Mouse (Mus musculus): ENCODE data around the gene Nav3. TPM values are rescaled to one million over a fixed set of nuclear protein-coding genes. Genes with fewer than 3 reads are reported as not detected.

Nav3 gene
- polyA plus RNA-seq, 1 experiment from 2014 or later, result 3.3 TPM

DNA sequence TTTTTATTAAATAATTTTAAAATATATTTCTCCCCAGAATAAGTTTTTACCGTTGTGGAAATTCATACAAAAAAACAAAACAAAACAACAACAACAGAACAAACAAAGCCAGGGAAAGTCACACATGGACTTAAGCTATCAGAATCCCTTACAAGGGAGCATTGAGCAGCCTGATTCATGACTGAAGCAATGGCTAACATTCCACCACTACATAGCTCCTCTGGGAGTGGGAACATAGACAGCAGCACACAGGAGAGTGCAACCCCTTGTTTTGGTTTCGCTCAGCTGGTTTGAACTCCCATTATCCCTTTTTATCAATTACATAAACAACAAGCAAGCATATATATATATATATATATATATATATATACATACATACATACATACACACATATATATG lies 589.9 kb downstream of the Nav3 start:
- no peaks in the 10 kb centered on the region for H3K4me1 ChIP-seq (ENCODE audit: control insufficient read depth, insufficient read depth, low read length)
- H3K36me3 ChIP-seq (ENCODE audit: control insufficient read depth, insufficient read depth, low read length), result no peaks in the 10 kb centered on the region
- WGBS, result 89% methylated on average over 2 of the region's 2 CpGs
- ATAC-seq (ENCODE audit: insufficient number of reproducible peaks, insufficient read depth, low FRiP score, low read depth), result no peak
- H3K27ac ChIP-seq (ENCODE audit: low read length), result no peak overlapping the region
- H3K4me3 ChIP-seq (ENCODE audit: low read depth, low read length), result no peak overlapping the region
- no peak overlapping the region for H3K9ac ChIP-seq (replicated peaks; ENCODE audit: low read depth, low read length)
- H3K27me3 ChIP-seq (ENCODE audit: control insufficient read depth, insufficient read depth, low read length), result no peaks in the 10 kb centered on the region
- H3K4me2 ChIP-seq (replicated peaks; ENCODE audit: low read depth, low read length), result no peak overlapping the region
- H3K9me3 ChIP-seq (ENCODE audit: control insufficient read depth, low read depth, low read length), result no peaks in the 10 kb centered on the region

GRCm38 (mm10) chr10:109865391-109865790 lies 590.6 kb downstream of the Nav3 start:
- Histone ChIP-seq H3K27me3 (ENCODE audit: control insufficient read depth, insufficient read depth, low read length) (no peaks in the 10 kb centered on the region), H3K4me2 (replicated peaks; ENCODE audit: low read depth, low read length) (no peak overlapping the region), H3K36me3 (ENCODE audit: control insufficient read depth, insufficient read depth, low read length) (no peaks in the 10 kb centered on the region), H3K27ac (ENCODE audit: low read length) (no peak overlapping the region), H3K9ac (replicated peaks; ENCODE audit: low read depth, low read length) (no peak overlapping the region), H3K9me3 (ENCODE audit: control insufficient read depth, low read depth, low read length) (no peaks in the 10 kb centered on the region), H3K4me1 (ENCODE audit: control insufficient read depth, insufficient read depth, low read length) (no peaks in the 10 kb centered on the region), H3K4me3 (ENCODE audit: low read depth, low read length) (no peak overlapping the region)
- WGBS, result 48% methylated on average over 2 of the region's 2 CpGs
- ATAC-seq (ENCODE audit: insufficient number of reproducible peaks, insufficient read depth, low FRiP score, low read depth), result no peak

GRCm38 (mm10) chr10:109864708-109865107 lies 591.3 kb downstream of the Nav3 start:
- no peak overlapping the region for H3K27ac ChIP-seq (ENCODE audit: low read length)
- H3K36me3 ChIP-seq (ENCODE audit: control insufficient read depth, insufficient read depth, low read length), result no peaks in the 10 kb centered on the region
- H3K4me2 ChIP-seq (replicated peaks; ENCODE audit: low read depth, low read length), result no peak overlapping the region
- H3K9me3 ChIP-seq (ENCODE audit: control insufficient read depth, low read depth, low read length), result no peaks in the 10 kb centered on the region
- no peak overlapping the region for H3K9ac ChIP-seq (replicated peaks; ENCODE audit: low read depth, low read length)
- no peak for ATAC-seq (ENCODE audit: insufficient number of reproducible peaks, insufficient read depth, low FRiP score, low read depth)
- H3K4me3 ChIP-seq (ENCODE audit: low read depth, low read length), result no peak overlapping the region
- H3K27me3 ChIP-seq (ENCODE audit: control insufficient read depth, insufficient read depth, low read length), result no peaks in the 10 kb centered on the region
- WGBS, result 22% methylated on average over 4 of the region's 4 CpGs
- H3K4me1 ChIP-seq (ENCODE audit: control insufficient read depth, insufficient read depth, low read length), result no peaks in the 10 kb centered on the region

DNA sequence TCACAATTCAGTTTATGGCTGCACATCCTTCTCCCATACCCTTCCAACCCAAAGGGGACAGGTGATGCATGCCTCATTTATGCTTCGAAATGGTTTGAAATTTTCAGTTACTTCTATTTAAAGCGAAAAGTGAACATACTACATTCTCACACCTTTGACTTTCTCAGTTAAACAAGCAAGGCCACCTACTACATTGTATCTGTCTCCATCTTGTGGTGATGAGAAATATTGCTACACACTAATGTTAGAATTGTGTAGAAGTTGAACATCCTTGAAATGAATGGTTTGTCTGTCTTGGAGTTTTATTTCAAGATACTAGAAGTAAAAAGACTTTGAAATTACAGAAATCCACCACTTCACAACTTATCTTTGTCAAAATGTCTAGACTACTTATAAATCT lies 594.7 kb downstream of the Nav3 start:
- 54% methylated on average over 2 of the region's 2 CpGs for WGBS

DNA sequence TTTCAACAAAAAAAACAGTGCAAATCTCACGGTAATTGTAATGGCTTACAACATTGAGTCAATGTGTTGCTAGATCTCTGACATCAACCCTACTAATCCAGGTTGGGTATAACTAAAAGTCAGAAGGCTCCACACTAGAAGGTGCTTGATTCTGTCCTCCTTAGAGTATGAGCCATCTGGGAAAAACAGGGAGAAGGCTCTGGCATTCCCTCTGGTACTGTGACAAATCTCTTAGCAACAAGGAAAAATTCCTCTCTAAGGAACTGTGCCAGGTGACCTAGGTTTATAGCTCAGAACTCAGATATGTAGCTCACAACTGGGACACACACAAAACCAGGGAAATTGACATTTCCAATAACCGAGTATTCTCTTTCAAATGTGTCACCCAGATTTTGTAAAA lies 597.4 kb downstream of the Nav3 start:
- no peak overlapping the region for H3K4me3 ChIP-seq (ENCODE audit: low read depth, low read length)
- no peaks in the 10 kb centered on the region for H3K36me3 ChIP-seq (ENCODE audit: control insufficient read depth, insufficient read depth, low read length)
- no peaks in the 10 kb centered on the region for H3K9me3 ChIP-seq (ENCODE audit: control insufficient read depth, low read depth, low read length)
- no peak overlapping the region for H3K9ac ChIP-seq (replicated peaks; ENCODE audit: low read depth, low read length)
- ATAC-seq (ENCODE audit: insufficient number of reproducible peaks, insufficient read depth, low FRiP score, low read depth), result no peak
- H3K27ac ChIP-seq (ENCODE audit: low read length), result no peak overlapping the region
- H3K27me3 ChIP-seq (ENCODE audit: control insufficient read depth, insufficient read depth, low read length), result no peaks in the 10 kb centered on the region
- H3K4me1 ChIP-seq (ENCODE audit: control insufficient read depth, insufficient read depth, low read length), result no peaks in the 10 kb centered on the region
- H3K4me2 ChIP-seq (replicated peaks; ENCODE audit: low read depth, low read length), result no peak overlapping the region
- WGBS, result 79% methylated on average over 2 of the region's 2 CpGs

More for the DNA sequence above, 594.7 kb downstream of the Nav3 start:
- no peaks in the 10 kb centered on the region for H3K9me3 ChIP-seq (ENCODE audit: control insufficient read depth, low read depth, low read length)
- no peak overlapping the region for H3K4me2 ChIP-seq (replicated peaks; ENCODE audit: low read depth, low read length)
- no peak for ATAC-seq (ENCODE audit: insufficient number of reproducible peaks, insufficient read depth, low FRiP score, low read depth)
- no peaks in the 10 kb centered on the region for H3K4me1 ChIP-seq (ENCODE audit: control insufficient read depth, insufficient read depth, low read length)
- H3K4me3 ChIP-seq (ENCODE audit: low read depth, low read length), result no peak overlapping the region
- no peaks in the 10 kb centered on the region for H3K27me3 ChIP-seq (ENCODE audit: control insufficient read depth, insufficient read depth, low read length)
- no peak overlapping the region for H3K27ac ChIP-seq (ENCODE audit: low read length)
- H3K36me3 ChIP-seq (ENCODE audit: control insufficient read depth, insufficient read depth, low read length), result no peaks in the 10 kb centered on the region
- no peak overlapping the region for H3K9ac ChIP-seq (replicated peaks; ENCODE audit: low read depth, low read length)

DNA sequence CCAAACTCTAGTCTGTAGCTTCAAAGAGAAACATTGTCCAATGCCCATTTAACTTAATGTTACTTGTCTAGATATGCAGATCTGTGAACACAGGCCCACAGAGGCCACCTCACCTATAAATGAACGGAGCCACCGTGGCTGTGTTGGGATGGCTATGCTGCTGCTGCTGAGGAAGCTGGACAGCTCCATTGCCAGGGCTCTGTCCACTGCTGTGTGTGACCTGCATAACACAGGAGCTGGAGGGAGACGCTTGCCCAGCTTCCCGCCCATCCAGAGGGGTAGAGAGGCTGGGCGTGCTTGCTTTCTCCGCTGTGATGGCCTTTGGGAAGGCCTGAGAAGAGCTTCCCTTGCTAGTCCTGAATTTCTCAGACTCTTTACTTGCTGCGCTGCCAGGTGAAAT lies 603.6 kb downstream of the Nav3 start:
- H3K4me1 ChIP-seq (ENCODE audit: control insufficient read depth, insufficient read depth, low read length), result no peaks in the 10 kb centered on the region
- no peak for ATAC-seq (ENCODE audit: insufficient number of reproducible peaks, insufficient read depth, low FRiP score, low read depth)
- H3K4me3 ChIP-seq (ENCODE audit: low read depth, low read length), result no peak overlapping the region
- H3K36me3 ChIP-seq (ENCODE audit: control insufficient read depth, insufficient read depth, low read length), result no peaks in the 10 kb centered on the region
- no peak overlapping the region for H3K9ac ChIP-seq (replicated peaks; ENCODE audit: low read depth, low read length)
- H3K27ac ChIP-seq (ENCODE audit: low read length), result no peak overlapping the region
- 33% methylated on average over 7 of the region's 7 CpGs for WGBS
- no peak overlapping the region for H3K4me2 ChIP-seq (replicated peaks; ENCODE audit: low read depth, low read length)
- H3K27me3 ChIP-seq (ENCODE audit: control insufficient read depth, insufficient read depth, low read length), result no peaks in the 10 kb centered on the region
- H3K9me3 ChIP-seq (ENCODE audit: control insufficient read depth, low read depth, low read length), result no peaks in the 10 kb centered on the region

DNA sequence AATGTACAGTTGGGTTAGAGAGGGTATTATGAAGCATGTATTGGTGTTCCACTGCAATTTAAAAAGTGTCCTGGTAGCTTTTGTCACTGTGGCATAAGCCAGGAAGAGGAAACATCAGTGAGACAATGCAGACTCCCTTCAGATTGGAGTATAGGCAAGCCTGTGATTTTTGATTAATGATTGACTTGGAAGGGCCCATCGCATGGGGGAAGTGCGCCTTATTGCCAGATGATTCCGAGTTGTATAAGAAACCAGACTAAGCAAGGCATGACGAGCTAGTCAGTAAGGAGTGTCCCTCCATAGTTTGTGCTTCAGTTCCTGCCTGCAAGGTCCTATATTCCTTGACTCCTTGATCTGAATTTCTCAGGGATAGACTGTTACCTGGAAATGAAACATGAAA lies 608.4 kb downstream of the Nav3 start:
- no peak for ATAC-seq (ENCODE audit: insufficient number of reproducible peaks, insufficient read depth, low FRiP score, low read depth)
- Histone ChIP-seq H3K9me3 (ENCODE audit: control insufficient read depth, low read depth, low read length) (no peaks in the 10 kb centered on the region), H3K9ac (replicated peaks; ENCODE audit: low read depth, low read length) (no peak overlapping the region), H3K4me2 (replicated peaks; ENCODE audit: low read depth, low read length) (no peak overlapping the region), H3K27ac (ENCODE audit: low read length) (no peak overlapping the region), H3K4me3 (ENCODE audit: low read depth, low read length) (no peak overlapping the region), H3K4me1 (ENCODE audit: control insufficient read depth, insufficient read depth, low read length) (no peaks in the 10 kb centered on the region), H3K27me3 (ENCODE audit: control insufficient read depth, insufficient read depth, low read length) (no peaks in the 10 kb centered on the region), H3K36me3 (ENCODE audit: control insufficient read depth, insufficient read depth, low read length) (no peaks in the 10 kb centered on the region)
- WGBS, result 75% methylated on average over 4 of the region's 4 CpGs

DNA sequence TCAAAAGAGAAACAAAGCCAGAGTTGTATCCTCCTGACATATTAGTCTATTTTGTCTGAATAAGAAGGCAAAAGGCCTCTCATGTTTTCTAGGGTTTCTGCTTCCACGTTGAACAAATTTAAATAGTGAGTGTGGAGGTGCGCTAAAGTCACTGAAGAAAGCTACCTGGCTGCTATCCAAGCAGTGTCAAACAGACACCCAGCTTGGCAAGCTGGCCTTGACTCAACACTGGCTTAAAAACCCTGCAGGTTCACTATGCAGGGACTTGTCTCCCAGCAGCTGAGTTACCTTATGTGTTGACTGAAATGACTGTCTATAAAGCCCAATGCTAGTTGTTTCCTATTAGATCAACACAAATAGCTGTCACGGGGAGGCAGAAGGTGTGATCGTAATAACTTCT lies 612.3 kb downstream of the Nav3 start:
- no peak overlapping the region for H3K9ac ChIP-seq (replicated peaks; ENCODE audit: low read depth, low read length)
- H3K27me3 ChIP-seq (ENCODE audit: control insufficient read depth, insufficient read depth, low read length), result no peaks in the 10 kb centered on the region
- no peaks in the 10 kb centered on the region for H3K4me1 ChIP-seq (ENCODE audit: control insufficient read depth, insufficient read depth, low read length)
- no peak overlapping the region for H3K4me2 ChIP-seq (replicated peaks; ENCODE audit: low read depth, low read length)
- 78% methylated on average over 4 of the region's 4 CpGs for WGBS
- no peak overlapping the region for H3K4me3 ChIP-seq (ENCODE audit: low read depth, low read length)
- H3K9me3 ChIP-seq (ENCODE audit: control insufficient read depth, low read depth, low read length), result no peaks in the 10 kb centered on the region
- no peak overlapping the region for H3K27ac ChIP-seq (ENCODE audit: low read length)
- no peaks in the 10 kb centered on the region for H3K36me3 ChIP-seq (ENCODE audit: control insufficient read depth, insufficient read depth, low read length)
- no peak for ATAC-seq (ENCODE audit: insufficient number of reproducible peaks, insufficient read depth, low FRiP score, low read depth)

DNA sequence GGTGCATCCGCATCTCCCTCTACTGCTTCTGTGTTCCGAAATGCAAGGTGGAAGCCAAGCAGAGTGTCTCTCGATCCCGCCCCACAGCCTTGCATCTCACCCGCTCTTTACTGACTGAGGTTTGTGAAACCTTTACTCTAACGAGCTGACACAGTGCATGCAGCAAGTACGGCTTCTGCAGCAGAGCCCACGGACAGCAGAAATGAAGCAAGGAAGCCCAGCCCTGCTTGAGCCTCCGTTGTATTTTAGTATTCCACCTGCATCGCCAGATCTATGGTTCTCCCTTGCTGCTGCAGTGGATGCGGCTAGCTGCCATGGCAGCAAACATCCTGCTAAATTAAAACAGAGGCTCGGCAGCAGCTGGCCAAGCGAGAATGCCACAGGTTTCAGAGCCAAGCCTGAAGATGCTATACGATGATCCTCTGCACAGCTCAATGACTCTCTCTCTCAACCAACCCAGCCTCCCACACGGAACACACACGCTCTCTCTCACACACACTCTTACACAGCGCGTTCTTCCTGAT lies 623.2 kb downstream of the Nav3 start:
- Histone ChIP-seq H3K27me3 (ENCODE audit: control insufficient read depth, insufficient read depth, low read length) (no peaks in the 10 kb centered on the region), H3K27ac (ENCODE audit: low read length) (no peak overlapping the region), H3K4me1 (ENCODE audit: control insufficient read depth, insufficient read depth, low read length) (no peaks in the 10 kb centered on the region), H3K4me2 (replicated peaks; ENCODE audit: low read depth, low read length) (peak overlapping the region; percentile 7; the same call in 1 of the 2 replicates), H3K9ac (replicated peaks; ENCODE audit: low read depth, low read length) (no peak overlapping the region), H3K4me3 (ENCODE audit: low read depth, low read length) (no peak overlapping the region), H3K9me3 (ENCODE audit: control insufficient read depth, low read depth, low read length) (no peaks in the 10 kb centered on the region), H3K36me3 (ENCODE audit: control insufficient read depth, insufficient read depth, low read length) (no peaks in the 10 kb centered on the region)
- WGBS, result 40% methylated on average over 18 of the region's 18 CpGs
- no peak for ATAC-seq (ENCODE audit: insufficient number of reproducible peaks, insufficient read depth, low FRiP score, low read depth)
